Mouse (Mus musculus): ENCODE results near the gene Opa1. TPM values are rescaled to one million over a fixed set of nuclear protein-coding genes. Genes with fewer than 3 reads are reported as not detected.

The Opa1 gene
- polyA plus RNA-seq, 1 experiment: 50.3 TPM

DNA sequence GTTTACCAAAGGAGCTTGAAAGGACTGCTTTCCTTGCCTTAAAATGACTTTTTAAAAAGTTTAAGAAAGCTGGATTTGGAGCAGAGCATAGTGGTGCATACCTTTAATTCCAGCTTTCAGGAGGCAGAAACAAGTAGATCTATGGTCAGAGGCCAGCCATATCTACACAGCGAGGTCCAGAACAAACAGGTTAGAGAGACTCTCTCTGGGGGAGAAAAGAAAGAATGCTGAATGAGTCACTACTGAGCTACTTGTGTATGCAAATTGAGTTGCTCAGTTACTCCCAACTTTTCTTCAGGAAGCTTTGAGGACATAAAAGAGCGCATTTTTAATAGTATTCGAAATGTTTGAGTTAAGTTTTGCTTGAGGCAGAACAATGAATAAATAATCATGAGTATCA lies 65.7 kb downstream of the Opa1 start:
- no peak overlapping the region for H3K27ac ChIP-seq (ENCODE audit: insufficient read depth, low read length)
- TF ChIP-seq CTCF (IDR thresholded peaks at IDR 0.05; ENCODE audit: borderline replicate concordance, insufficient read depth, low read length) (no peak), POLR2A (IDR thresholded peaks at IDR 0.05; ENCODE audit: low read depth, low read length) (no peak)
- H3K4me1 ChIP-seq (ENCODE audit: control insufficient read depth, insufficient read depth, low read length): no peaks in the 10 kb centered on the region
- H3K4me3 ChIP-seq (ENCODE audit: insufficient read depth, low read length): no peak overlapping the region

DNA sequence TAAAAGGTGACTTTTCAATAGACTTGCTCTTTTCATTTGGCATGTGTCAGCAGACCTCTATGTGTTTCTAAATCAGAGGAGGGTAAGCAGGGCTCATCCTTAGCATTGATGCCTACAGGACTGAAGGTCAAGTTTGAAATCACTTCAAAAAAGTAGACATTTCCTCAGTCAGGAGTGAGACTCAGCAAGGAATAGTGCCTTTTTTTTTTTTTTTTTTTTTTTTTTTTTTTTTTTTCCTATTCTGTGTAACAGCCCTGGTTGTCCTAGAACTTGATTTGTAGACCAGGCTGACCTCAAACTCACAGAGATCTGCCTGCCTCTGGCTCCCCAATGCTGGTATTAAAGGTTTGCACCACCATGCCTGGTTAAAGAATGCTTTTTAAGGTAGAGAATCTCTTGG lies 67.1 kb downstream of the Opa1 start:
- Histone ChIP-seq H3K27ac (ENCODE audit: insufficient read depth, low read length) (no peak overlapping the region), H3K4me1 (ENCODE audit: control insufficient read depth, insufficient read depth, low read length) (no peaks in the 10 kb centered on the region), H3K4me3 (ENCODE audit: insufficient read depth, low read length) (no peak overlapping the region)
- no peak for TF ChIP-seq POLR2A (IDR thresholded peaks at IDR 0.05; ENCODE audit: low read depth, low read length)
- TF ChIP-seq CTCF (IDR thresholded peaks at IDR 0.05; ENCODE audit: borderline replicate concordance, insufficient read depth, low read length): no peak

- no peak for TF ChIP-seq POLR2A (IDR thresholded peaks at IDR 0.05; ENCODE audit: low read depth, low read length)
- TF ChIP-seq CTCF (IDR thresholded peaks at IDR 0.05; ENCODE audit: borderline replicate concordance, insufficient read depth, low read length): no peak
- Histone ChIP-seq H3K27ac (ENCODE audit: insufficient read depth, low read length) (no peak overlapping the region), H3K4me3 (ENCODE audit: insufficient read depth, low read length) (no peak overlapping the region), H3K4me1 (ENCODE audit: control insufficient read depth, insufficient read depth, low read length) (no peaks in the 10 kb centered on the region)
Measured at GRCm38 (mm10) chr16:29656187-29656825, 77.2 kb downstream of the Opa1 start.

DNA sequence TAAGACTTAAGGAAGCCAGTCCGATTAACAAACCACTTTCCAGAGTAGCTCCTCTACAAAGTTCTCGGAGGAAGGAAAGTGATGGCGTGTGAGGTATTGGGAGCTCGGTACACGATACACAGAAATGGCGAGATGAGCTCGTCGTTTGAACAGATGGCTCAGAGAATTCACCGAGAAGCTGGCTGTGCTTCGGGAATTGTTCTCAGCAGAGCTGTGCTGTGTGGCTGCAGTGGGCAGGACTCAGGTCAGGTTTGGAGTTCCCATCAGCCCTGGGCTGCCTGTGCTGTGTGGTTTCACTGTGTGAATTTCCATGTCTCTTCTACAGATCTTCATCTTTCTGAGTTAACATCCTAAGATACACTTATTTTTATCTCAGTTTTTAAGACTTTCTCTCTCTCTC lies 77.8 kb downstream of the Opa1 start:
- Histone ChIP-seq H3K4me1 (ENCODE audit: control insufficient read depth, insufficient read depth, low read length) (no peaks in the 10 kb centered on the region), H3K4me3 (ENCODE audit: insufficient read depth, low read length) (no peak overlapping the region), H3K27ac (ENCODE audit: insufficient read depth, low read length) (no peak overlapping the region)
- TF ChIP-seq CTCF (IDR thresholded peaks at IDR 0.05; ENCODE audit: borderline replicate concordance, insufficient read depth, low read length) (no peak), POLR2A (IDR thresholded peaks at IDR 0.05; ENCODE audit: low read depth, low read length) (no peak)

DNA sequence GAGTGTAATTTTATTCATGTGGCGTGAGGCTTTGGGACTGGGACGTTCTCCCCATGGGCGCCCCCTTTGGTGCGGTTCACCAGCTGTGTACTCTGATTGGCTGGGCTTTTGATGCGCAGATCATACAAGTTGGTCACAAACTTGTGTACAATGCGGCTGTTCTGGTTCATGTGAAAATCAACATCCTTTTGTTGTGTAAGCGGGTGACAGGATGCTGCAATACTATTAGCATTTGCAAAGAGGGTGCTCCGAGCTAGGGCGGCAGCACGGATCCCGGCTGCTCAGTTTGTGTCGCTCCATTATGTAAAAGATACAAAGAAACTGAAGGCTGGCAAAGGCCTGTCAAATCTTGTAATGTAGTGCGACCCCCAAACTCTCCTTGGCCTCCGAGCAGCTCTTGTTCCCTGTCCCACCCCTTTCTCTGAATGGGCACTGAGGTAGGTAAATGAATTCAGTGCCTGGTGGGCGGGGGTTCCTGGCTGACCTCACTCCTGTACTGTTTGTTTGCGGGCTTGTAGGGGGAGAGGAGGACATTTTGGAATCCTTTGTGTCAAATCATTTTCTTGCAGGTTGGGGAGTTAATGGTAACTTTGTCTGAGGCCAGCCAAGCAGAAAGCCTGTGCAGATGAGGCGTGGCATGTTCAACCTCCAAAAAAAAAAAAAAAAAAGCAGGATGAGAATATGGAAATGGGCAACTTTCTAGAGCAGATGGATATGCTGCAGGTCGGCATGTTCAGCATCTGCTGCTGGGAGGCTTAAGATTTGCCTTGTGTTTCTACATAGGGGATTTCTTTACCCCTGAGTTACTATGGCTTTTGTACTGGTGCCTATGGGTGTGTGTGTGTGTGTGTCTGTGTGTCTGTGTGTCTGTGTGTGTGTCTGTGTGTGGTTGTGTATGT lies 78.8 kb downstream of the Opa1 start:
- TF ChIP-seq CTCF (IDR thresholded peaks at IDR 0.05; ENCODE audit: borderline replicate concordance, insufficient read depth, low read length) (no peak), POLR2A (IDR thresholded peaks at IDR 0.05; ENCODE audit: low read depth, low read length) (no peak)
- Histone ChIP-seq H3K27ac (ENCODE audit: insufficient read depth, low read length) (no peak overlapping the region), H3K4me1 (ENCODE audit: control insufficient read depth, insufficient read depth, low read length) (no peaks in the 10 kb centered on the region), H3K4me3 (ENCODE audit: insufficient read depth, low read length) (no peak overlapping the region)

- Histone ChIP-seq H3K27ac (ENCODE audit: insufficient read depth, low read length) (no peak overlapping the region), H3K4me1 (ENCODE audit: control insufficient read depth, insufficient read depth, low read length) (no peaks in the 10 kb centered on the region), H3K4me3 (ENCODE audit: insufficient read depth, low read length) (no peak overlapping the region)
- TF ChIP-seq CTCF (IDR thresholded peaks at IDR 0.05; ENCODE audit: borderline replicate concordance, insufficient read depth, low read length) (no peak), POLR2A (IDR thresholded peaks at IDR 0.05; ENCODE audit: low read depth, low read length) (no peak)
Measured at GRCm38 (mm10) chr16:29659101-29659810, 80.1 kb downstream of the Opa1 start.

- TF ChIP-seq CTCF (IDR thresholded peaks at IDR 0.05; ENCODE audit: borderline replicate concordance, insufficient read depth, low read length): no peak
- no peak for TF ChIP-seq POLR2A (IDR thresholded peaks at IDR 0.05; ENCODE audit: low read depth, low read length)
- Histone ChIP-seq H3K27ac (ENCODE audit: insufficient read depth, low read length) (no peak overlapping the region), H3K4me1 (ENCODE audit: control insufficient read depth, insufficient read depth, low read length) (no peaks in the 10 kb centered on the region), H3K4me3 (ENCODE audit: insufficient read depth, low read length) (no peak overlapping the region)
Measured at GRCm38 (mm10) chr16:29663042-29663758, 84.1 kb downstream of the Opa1 start.

- Histone ChIP-seq H3K4me1 (ENCODE audit: control insufficient read depth, insufficient read depth, low read length) (no peaks in the 10 kb centered on the region), H3K27ac (ENCODE audit: insufficient read depth, low read length) (no peak overlapping the region), H3K4me3 (ENCODE audit: insufficient read depth, low read length) (no peak overlapping the region)
- TF ChIP-seq POLR2A (IDR thresholded peaks at IDR 0.05; ENCODE audit: low read depth, low read length) (no peak), CTCF (IDR thresholded peaks at IDR 0.05; ENCODE audit: borderline replicate concordance, insufficient read depth, low read length) (no peak)
Measured at GRCm38 (mm10) chr16:29664392-29664791, 85.3 kb downstream of the Opa1 start.

DNA sequence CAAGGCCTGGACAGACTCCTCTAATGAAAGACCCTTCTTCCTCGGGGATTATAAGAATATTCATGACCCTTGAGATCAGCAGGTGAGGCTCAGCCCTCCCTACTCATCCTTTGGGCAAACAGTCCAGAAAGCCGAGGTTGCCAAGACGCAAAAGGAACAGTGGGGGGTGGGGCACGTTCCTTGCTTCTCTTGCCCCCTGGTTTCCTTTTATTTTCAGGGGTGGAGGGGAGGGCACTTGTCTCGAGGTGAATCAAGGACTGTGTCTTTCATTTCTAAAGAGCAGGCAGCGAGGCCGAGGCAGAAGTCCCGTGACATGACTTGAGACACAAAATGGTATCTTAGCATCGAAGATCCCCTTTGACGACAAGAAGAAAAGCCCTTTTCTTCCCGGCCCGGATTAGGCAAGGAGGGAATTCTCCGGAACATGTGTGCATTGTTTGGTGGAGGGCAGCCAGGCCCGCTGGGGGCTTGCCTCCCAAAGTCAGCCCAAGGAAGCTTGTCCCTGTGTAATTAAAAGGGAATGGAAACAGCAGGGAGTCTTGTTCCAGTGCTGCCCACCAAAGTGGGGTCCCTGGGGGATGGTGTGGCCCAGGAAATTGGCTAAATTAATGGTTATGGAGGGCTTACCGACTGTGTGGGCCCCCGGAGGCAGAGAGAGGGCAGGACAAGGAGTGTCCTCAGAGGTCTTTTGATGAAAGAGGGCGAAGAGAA lies 88.0 kb downstream of the Opa1 start:
- no peak for TF ChIP-seq POLR2A (IDR thresholded peaks at IDR 0.05; ENCODE audit: low read depth, low read length)
- TF ChIP-seq CTCF (IDR thresholded peaks at IDR 0.05; ENCODE audit: borderline replicate concordance, insufficient read depth, low read length): no peak
- Histone ChIP-seq H3K4me1 (ENCODE audit: control insufficient read depth, insufficient read depth, low read length) (no peaks in the 10 kb centered on the region), H3K27ac (ENCODE audit: insufficient read depth, low read length) (no peak overlapping the region), H3K4me3 (ENCODE audit: insufficient read depth, low read length) (no peak overlapping the region)
